Mouse (Mus musculus) liver, embryonic 12.5 days (tissue): ENCODE results near the gene Aldh5a1. TPM values are rescaled to one million over a fixed set of nuclear protein-coding genes. Genes with fewer than 3 reads are reported as not detected.

Source experiments
- ATAC-seq: fragments of 200-750 bp; cut with Nextera tagmentation; 2 replicates; pipeline ENCODE4 v1.8.0; 2017; ENCODE audit warnings: moderate number of reproducible peaks, mild to moderate bottlenecking, moderate library complexity
- H3K27ac ChIP-seq: fragments of 300-500 bp; sonication (generic); 2 replicates; pipeline ENCODE4 v1.5.1; 2016; ENCODE audit warnings: mild to moderate bottlenecking
- H3K27me3 ChIP-seq: fragments of 300-500 bp; sonication (generic); replicated peaks from 2 replicates; pipeline ENCODE4 v1.6.1; 2016; ENCODE audit warnings: mild to moderate bottlenecking, moderate library complexity
- H3K36me3 ChIP-seq: fragments of 300-500 bp; sonication (generic); 2 replicates; pipeline ENCODE4 v1.6.1; 2016; ENCODE audit warnings: mild to moderate bottlenecking, moderate library complexity
- H3K4me1 ChIP-seq: fragments of 300-500 bp; sonication (generic); 2 replicates; pipeline ENCODE4 v1.6.1; 2016
- H3K4me2 ChIP-seq: fragments of 300-500 bp; sonication (generic); 2 replicates; pipeline ENCODE4 v1.6.1; 2016; ENCODE audit warnings: mild to moderate bottlenecking, moderate library complexity
- H3K4me3 ChIP-seq: fragments of 300-500 bp; sonication (generic); 2 replicates; pipeline ENCODE4 v1.5.1; 2016; ENCODE audit warnings: mild to moderate bottlenecking, moderate library complexity
- H3K9ac ChIP-seq: fragments of 300-500 bp; sonication (generic); 2 replicates; pipeline ENCODE4 v1.6.1; 2016; ENCODE audit warnings: mild to moderate bottlenecking, moderate library complexity
- H3K9me3 ChIP-seq: fragments of 300-500 bp; sonication (generic); replicated peaks from 2 replicates; pipeline ENCODE4 v1.6.1; 2016; ENCODE audit warnings: mild to moderate bottlenecking, moderate library complexity
- WGBS: fragments of 180-500 bp; shearing (Covaris S2); methylation state at CpG from one replicate; pipeline ENCODE4 v1.1.7; 2016; ENCODE audit not compliant: insufficient replicate concordance; 5-methylcytosine and 5-hydroxymethylcytosine counted together
- polyA plus RNA-seq: library from polyadenylated mRNA; unstranded; fragments of >200 nt; fragmentation: Nextera tagmentation; extraction: Ambion mirVana; gene quantifications from 2 replicates; pipeline ENCODE4 v1.2.1, GENCODE M21; 2016

Gene Aldh5a1
- polyA plus RNA-seq, 1 experiment from 2014 or later, result 3.0 TPM

DNA sequence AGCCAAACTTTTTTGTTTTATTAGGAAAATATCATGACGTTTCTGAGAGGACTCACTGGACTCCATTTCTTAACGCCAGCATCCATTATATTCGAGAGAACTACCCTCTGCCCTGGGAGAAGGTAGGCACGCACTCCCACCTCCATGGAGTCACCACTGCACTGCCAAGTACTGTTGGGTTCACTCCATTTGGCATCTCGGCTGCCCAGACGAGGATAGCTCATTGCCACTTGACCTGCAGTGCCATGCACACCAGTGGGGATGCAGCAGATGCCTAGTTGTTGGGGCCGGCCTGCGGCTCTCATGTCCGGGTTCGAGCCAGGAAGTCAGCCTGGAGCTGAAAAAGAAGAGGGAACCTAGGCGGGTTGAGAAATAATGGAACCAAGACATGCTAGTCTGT, 17.6 kb upstream of the Aldh5a1 start:
- 29% methylated on average over 11 of the region's 11 CpGs for WGBS
- H3K4me2 ChIP-seq, result no peak overlapping the region
- peaks cover 15% of the 10 kb centered on the region for H3K27me3 ChIP-seq
- H3K4me1 ChIP-seq, result peaks cover 4% of the 10 kb centered on the region; the same call in 1 of the 2 replicates
- H3K9me3 ChIP-seq, result no peaks in the 10 kb centered on the region
- H3K4me3 ChIP-seq, result no peak overlapping the region
- no peak overlapping the region for H3K27ac ChIP-seq
- ATAC-seq, result no peak
- no peak overlapping the region for H3K9ac ChIP-seq
- no peaks in the 10 kb centered on the region for H3K36me3 ChIP-seq

DNA sequence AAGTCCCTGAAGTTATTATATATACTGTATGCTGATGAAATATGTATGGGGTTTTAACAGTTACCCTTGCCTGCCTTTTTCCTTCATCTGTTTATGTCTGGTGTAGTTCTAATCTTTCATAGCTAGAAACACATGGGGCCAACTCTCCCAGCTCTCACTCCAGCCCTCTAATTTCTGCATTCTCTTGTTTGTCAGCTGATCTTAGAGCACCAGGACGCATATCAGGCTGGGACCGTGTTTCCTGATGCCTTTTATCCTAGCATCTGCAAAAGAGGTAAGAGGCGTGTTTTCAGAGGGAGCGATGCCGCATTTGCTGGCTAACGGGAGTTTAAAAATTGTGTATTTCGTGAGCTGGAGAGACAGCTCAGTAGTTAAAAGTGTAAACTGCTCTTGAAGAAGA, 15.2 kb upstream of the Aldh5a1 start:
- Histone ChIP-seq H3K9ac (no peak overlapping the region), H3K4me2 (no peak overlapping the region), H3K27ac (no peak overlapping the region), H3K27me3 (peaks cover 15% of the 10 kb centered on the region), H3K36me3 (no peaks in the 10 kb centered on the region), H3K4me3 (no peak overlapping the region), H3K4me1 (peaks cover 4% of the 10 kb centered on the region; the same call in 1 of the 2 replicates), H3K9me3 (no peaks in the 10 kb centered on the region)
- 0 out of 2 replicates have a peak, but pooled peaks have one; percentile 21 for ATAC-seq
- 41% methylated on average over 7 of the region's 7 CpGs for WGBS

DNA sequence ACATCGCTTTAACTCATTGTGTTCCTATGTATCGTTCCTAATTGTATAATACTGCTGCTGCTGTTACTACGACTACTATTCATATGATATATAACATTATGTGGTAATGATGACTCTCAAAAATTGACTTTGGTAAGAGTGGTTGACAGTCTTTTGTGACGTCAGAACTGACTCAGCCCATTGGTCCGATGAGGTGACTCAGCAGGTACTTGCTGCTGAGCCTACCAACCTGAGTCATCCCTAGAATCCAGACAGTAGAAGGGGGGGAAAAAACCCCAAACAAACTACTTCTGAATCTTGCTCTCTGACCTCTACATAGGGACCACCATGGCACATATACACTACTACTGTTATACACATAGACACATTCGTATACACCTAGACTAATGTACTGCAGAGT, 11.4 kb upstream of the Aldh5a1 start:
- Histone ChIP-seq H3K36me3 (no peaks in the 10 kb centered on the region), H3K27ac (no peak overlapping the region), H3K27me3 (no peaks in the 10 kb centered on the region), H3K4me1 (peaks cover 4% of the 10 kb centered on the region; the same call in 1 of the 2 replicates), H3K9me3 (no peaks in the 10 kb centered on the region), H3K4me2 (no peak overlapping the region), H3K4me3 (no peak overlapping the region), H3K9ac (no peak overlapping the region)
- WGBS, result 69% methylated on average over 6 of the region's 6 CpGs
- no peak for ATAC-seq

DNA sequence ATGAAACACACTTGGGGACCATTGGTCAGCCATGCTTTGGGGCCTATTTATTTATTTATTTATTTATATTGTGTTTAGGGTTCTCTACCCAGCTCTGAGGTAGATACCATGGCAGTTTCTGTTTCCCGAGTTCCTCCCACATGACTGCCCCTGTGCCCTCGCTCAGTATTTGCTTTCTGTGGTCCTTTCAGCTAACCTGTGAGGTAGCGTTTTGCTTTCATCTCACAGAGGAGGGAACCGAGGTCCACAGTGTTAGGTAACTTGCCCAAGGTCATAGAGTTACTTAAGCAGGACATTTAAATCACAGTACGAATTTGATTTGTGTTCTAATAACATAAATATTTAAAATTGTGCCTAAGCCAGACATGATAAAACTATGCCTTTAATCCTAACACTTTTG, 9.7 kb upstream of the Aldh5a1 start:
- Histone ChIP-seq H3K4me2 (no peak overlapping the region), H3K27ac (no peak overlapping the region), H3K9me3 (no peaks in the 10 kb centered on the region), H3K4me1 (0 out of 2 replicates have a peak, but pooled peaks cover 4% of the 10 kb centered on the region), H3K27me3 (peaks cover 8% of the 10 kb centered on the region; the same call in 1 of the 2 replicates), H3K9ac (no peak overlapping the region), H3K36me3 (no peaks in the 10 kb centered on the region), H3K4me3 (no peak overlapping the region)
- ATAC-seq, result peak; percentile 51; the same call in 1 of the 2 replicates
- 49% methylated on average over 5 of the region's 5 CpGs for WGBS

DNA sequence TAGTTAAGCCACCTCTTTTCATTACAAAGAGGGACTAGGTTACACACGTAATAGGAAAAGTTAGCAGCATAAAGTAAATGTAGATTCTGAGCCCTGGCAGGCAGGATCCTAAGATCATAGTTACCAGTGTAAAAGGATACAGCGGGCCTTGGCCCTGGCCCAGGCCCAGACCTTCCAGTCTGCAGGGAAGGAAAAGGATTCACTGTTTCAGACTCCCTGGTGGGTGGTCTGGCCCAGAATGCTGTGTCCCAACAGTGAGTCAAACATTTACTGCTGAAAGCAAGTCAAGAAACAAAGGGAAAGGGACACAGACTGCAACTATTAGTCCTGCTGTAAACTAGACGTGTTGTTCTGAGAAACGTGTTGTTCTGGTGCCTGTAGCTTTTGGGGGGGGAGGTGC, 8.1 kb upstream of the Aldh5a1 start:
- Histone ChIP-seq H3K9me3 (no peaks in the 10 kb centered on the region), H3K27ac (no peak overlapping the region), H3K27me3 (peaks cover 8% of the 10 kb centered on the region; the same call in 1 of the 2 replicates), H3K4me2 (no peak overlapping the region), H3K9ac (no peak overlapping the region), H3K4me3 (no peak overlapping the region), H3K4me1 (no peaks in the 10 kb centered on the region), H3K36me3 (no peaks in the 10 kb centered on the region)
- no peak for ATAC-seq
- 42% methylated on average over 4 of the region's 4 CpGs for WGBS

DNA sequence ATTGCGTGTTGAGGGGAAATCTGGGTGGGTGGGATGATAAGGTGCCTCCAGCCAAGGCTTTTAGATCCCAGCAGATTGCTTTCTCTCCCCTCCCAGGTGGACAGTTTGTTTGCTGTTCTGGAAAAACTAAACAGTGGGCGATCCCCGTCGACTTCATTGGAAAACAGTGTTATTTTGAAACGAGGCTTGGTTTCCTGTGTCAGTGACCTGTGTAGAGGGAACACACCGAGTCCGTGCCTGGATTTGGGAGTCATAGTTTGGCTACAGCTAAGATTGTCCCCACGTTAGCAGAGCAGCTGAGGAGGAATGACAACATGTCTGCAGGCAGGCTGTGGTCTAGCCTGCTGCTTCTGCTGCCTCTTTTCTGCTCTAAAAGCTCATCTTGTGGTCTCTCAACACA, 5.8 kb upstream of the Aldh5a1 start:
- H3K4me1 ChIP-seq, result no peaks in the 10 kb centered on the region
- no peak overlapping the region; the same call in 1 of the 2 replicates for H3K4me2 ChIP-seq
- no peak overlapping the region for H3K4me3 ChIP-seq
- H3K36me3 ChIP-seq, result no peaks in the 10 kb centered on the region
- peaks cover 25% of the 10 kb centered on the region for H3K27me3 ChIP-seq
- no peaks in the 10 kb centered on the region for H3K9me3 ChIP-seq
- 50% methylated on average over 8 of the region's 8 CpGs for WGBS
- H3K27ac ChIP-seq, result no peak overlapping the region
- H3K9ac ChIP-seq, result no peak overlapping the region
- ATAC-seq, result no peak

DNA sequence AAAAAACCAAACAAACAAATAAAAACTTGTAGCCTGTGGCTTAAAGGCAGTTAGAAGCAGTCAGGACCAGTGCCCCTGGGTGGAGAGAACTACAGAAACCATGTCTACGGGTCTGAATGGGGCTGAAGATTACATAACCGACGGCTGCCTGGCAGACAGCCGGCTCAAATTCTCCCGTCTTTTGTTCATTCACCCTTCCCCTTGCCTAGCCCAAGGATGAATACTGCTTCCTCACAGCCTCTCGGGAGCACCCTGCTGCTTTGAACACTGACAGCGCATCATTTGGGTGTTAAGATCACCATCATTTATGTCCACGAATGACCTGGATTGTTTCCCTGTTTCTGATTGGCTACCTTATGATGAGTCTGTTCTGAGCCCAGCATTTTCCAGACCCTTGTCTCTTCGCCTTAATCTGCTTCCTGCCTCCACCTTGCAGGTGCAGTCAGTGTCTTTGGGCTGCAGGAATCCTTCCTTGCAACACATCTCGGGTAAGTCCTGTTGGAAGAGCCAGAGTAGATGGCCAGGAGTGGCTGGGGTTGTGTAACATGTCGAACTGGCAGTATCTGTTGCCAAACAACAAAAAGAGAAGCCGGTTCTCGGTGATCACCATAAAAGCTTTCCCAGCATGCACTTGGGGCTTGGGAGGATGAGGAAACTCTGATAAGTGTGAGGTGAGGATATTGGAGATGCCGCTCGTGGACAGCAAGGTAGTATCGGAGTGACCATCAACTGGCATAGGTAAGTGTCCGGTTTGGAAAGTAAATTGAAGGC, 5.2 kb upstream of the Aldh5a1 start, which contains the start of gene Gpld1:
TSS of gene Gpld1 (plus strand) at position 641 of the 771 bp plus-strand sequence.
- Histone ChIP-seq H3K9ac (no peak within 1 kb of the TSS), H3K4me3 (no peak within 1 kb of the TSS), H3K27me3 (peaks cover 31% of the 10 kb centered on the region), H3K4me1 (no peaks in the 10 kb centered on the region; the same call in 1 of the 2 replicates), H3K36me3 (no peaks in the 10 kb centered on the region), H3K9me3 (no peaks in the 10 kb centered on the region), H3K4me2 (no peak within 1 kb of the TSS; the same call in 1 of the 2 replicates), H3K27ac (no peak within 1 kb of the TSS)
- ATAC-seq, result no peak
- 56% methylated on average over 17 of the region's 17 CpGs for WGBS

DNA sequence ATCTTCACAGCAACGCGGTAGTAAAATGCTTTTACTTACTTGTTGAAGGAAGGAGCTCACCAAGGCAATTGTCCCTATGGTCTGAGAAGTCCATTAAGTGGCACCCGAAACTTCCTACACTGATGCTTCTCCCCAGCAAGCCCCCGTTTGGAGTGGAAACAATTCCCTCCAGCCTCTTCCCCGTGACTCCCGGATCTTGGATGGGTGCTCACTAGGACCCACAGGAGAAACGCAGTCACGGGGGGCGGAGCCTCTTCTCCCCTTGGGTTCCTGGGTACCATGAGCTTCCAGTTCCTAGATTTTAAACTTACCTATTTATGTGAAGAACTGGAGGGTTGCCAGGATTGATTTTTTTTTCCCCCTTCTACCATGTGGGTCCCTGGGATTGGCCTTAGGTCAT, 2.0 kb upstream of the Aldh5a1 start:
- Histone ChIP-seq H3K4me3 (no peak overlapping the region), H3K27me3 (peaks cover 60% of the 10 kb centered on the region), H3K36me3 (no peaks in the 10 kb centered on the region), H3K9ac (no peak overlapping the region), H3K4me2 (no peak overlapping the region), H3K9me3 (no peaks in the 10 kb centered on the region), H3K27ac (no peak overlapping the region), H3K4me1 (no peaks in the 10 kb centered on the region; the same call in 1 of the 2 replicates)
- ATAC-seq, result no peak
- 62% methylated on average over 9 of the region's 9 CpGs for WGBS

DNA sequence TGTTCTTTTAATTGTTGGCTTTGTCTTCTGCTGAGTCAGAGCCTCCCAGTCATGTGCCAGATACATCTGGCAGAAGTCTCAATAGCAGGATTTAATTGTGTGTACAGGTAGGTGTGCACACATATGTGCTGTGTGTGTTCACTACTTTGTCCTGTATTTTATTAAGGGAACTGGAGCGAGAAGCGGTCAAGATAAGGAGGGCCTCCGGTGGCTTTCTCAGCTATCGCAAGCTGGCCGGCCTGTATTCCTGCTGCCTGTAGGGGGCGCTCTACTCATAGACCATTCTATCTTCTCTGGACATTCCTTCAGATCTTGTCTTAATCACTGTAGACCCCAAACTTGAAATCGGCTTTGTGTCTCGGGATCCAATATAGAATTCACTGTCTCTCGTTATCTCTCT, 1.2 kb upstream of the Aldh5a1 start:
- ATAC-seq, result no peak
- 5% methylated on average over 9 of the region's 9 CpGs for WGBS
- no peak overlapping the region for H3K4me2 ChIP-seq

DNA sequence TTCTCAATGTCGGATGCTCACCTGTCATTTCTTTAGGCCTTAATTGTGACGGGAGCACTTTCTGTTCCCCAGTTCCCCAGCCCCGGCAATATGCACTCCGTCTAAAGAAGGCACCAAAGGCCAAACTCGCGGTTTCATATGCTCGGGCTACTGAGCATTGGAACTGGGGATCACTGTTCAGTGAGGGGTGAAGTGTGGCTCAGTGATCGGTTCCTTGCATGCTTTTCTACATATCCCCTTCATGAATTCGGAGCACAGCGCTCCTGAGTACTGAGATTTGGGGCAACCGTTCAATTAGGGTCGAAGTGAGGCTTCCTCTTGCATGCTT, 342 bp upstream of the Aldh5a1 start:
- Histone ChIP-seq H3K4me1 (peaks cover 9% of the 10 kb centered on the region; the same call in 1 of the 2 replicates), H3K9me3 (no peaks in the 10 kb centered on the region), H3K36me3 (no peaks in the 10 kb centered on the region), H3K27me3 (peaks cover 56% of the 10 kb centered on the region), H3K27ac (no peak overlapping the region), H3K4me3 (peak overlapping the region; percentile 68), H3K4me2 (peak overlapping the region; percentile 70), H3K9ac (no peak overlapping the region)
- ATAC-seq, result peak; percentile 13; the same call in 1 of the 2 replicates
- 16% methylated on average over 12 of the region's 12 CpGs for WGBS

More for the DNA sequence above, 1.2 kb upstream of the Aldh5a1 start:
- H3K36me3 ChIP-seq, result no peaks in the 10 kb centered on the region
- no peak overlapping the region for H3K27ac ChIP-seq
- no peak overlapping the region for H3K4me3 ChIP-seq
- peaks cover 60% of the 10 kb centered on the region for H3K27me3 ChIP-seq
- H3K9me3 ChIP-seq, result no peaks in the 10 kb centered on the region
- peaks cover 2% of the 10 kb centered on the region; the same call in 1 of the 2 replicates for H3K4me1 ChIP-seq
- H3K9ac ChIP-seq, result no peak overlapping the region

DNA sequence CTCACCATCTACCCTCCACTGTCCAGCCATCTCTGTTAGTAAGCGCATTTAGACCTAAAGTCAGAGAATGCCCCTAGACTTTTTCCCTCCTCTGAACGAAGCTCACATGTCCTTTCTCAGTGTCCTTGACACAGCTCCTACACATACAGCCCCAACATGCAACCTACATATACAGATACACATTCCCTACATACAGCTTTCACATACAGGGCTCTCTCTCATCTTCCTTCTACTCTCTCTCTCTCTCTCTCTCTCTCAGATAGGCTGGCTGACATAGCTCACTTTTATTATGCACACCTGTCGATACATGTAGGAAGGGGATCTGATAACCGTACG, 721 bp downstream of the Aldh5a1 start:
- H3K27me3 ChIP-seq, result peaks cover 52% of the 10 kb centered on the region

DNA sequence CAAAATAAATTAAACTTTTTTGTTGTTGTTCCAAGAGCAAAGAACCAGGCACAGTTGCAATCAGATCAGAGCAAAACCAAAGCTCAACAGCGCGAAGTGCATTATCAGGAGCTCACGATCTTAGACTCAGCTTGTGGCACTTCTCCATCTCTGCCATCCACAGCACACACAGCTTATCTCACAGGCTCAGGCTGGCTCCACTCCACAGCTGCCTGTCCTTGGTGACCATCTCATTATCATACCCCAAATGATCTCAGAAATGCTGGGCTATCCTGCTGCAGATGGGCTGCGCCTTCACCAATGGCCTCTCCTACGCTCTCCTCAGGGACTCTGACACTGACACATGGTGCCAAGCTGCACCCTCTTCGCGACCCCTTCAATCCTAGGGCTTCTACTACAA, 4.3 kb downstream of the Aldh5a1 start:
- ATAC-seq, result peak; percentile 53; the same call in 1 of the 2 replicates
- H3K27me3 ChIP-seq, result peaks cover 34% of the 10 kb centered on the region
- no peak overlapping the region for H3K27ac ChIP-seq
- no peaks in the 10 kb centered on the region for H3K36me3 ChIP-seq
- no peak overlapping the region for H3K9ac ChIP-seq
- 33% methylated on average over 7 of the region's 7 CpGs for WGBS
- peaks cover 9% of the 10 kb centered on the region; the same call in 1 of the 2 replicates for H3K4me1 ChIP-seq
- no peaks in the 10 kb centered on the region for H3K9me3 ChIP-seq
- H3K4me3 ChIP-seq, result no peak overlapping the region
- H3K4me2 ChIP-seq, result no peak overlapping the region

More for the DNA sequence above, 721 bp downstream of the Aldh5a1 start:
- WGBS, result 41% methylated on average over 5 of the region's 5 CpGs
- Histone ChIP-seq H3K9me3 (no peaks in the 10 kb centered on the region), H3K4me1 (peaks cover 9% of the 10 kb centered on the region; the same call in 1 of the 2 replicates), H3K4me3 (peak overlapping the region; percentile 68), H3K27ac (no peak overlapping the region), H3K4me2 (peak overlapping the region; percentile 70), H3K36me3 (no peaks in the 10 kb centered on the region), H3K9ac (peak overlapping the region; percentile 71; the same call in 1 of the 2 replicates)
- ATAC-seq, result no peak
